Mouse (Mus musculus): Measurements from ENCODE around the gene Uvrag. TPM values are rescaled to one million over a fixed set of nuclear protein-coding genes. Genes with fewer than 3 reads are reported as not detected.

Uvrag gene
- total RNA-seq, 2 experiments from 2014 or later = 45.6 to 49.9 TPM

GRCm38 (mm10) chr7:99100573-99100972, 40.4 kb downstream of the Uvrag start:
- DNase-seq (ENCODE audit: low spot score in 2 of 2) = no peak

- DNase-seq (ENCODE audit: low spot score in 2 of 2) = no peak
Observed at GRCm38 (mm10) chr7:99100087-99100486, 40.9 kb downstream of the Uvrag start.

- no peak for DNase-seq (ENCODE audit: low spot score in 2 of 2)
Observed at GRCm38 (mm10) chr7:99097781-99098180, 43.2 kb downstream of the Uvrag start.

GRCm38 (mm10) chr7:99097128-99097527, 43.8 kb downstream of the Uvrag start:
- DNase-seq (ENCODE audit: low spot score in 2 of 2) = no peak

GRCm38 (mm10) chr7:99095191-99095590, 45.8 kb downstream of the Uvrag start:
- DNase-seq (ENCODE audit: low spot score in 2 of 2) = no peak

GRCm38 (mm10) chr7:99094336-99094735, 46.6 kb downstream of the Uvrag start:
- DNase-seq (ENCODE audit: low spot score in 2 of 2) = no peak

GRCm38 (mm10) chr7:99091915-99092645, 48.9 kb downstream of the Uvrag start:
- no peak for DNase-seq (ENCODE audit: low spot score in 2 of 2)

GRCm38 (mm10) chr7:99089716-99090115, 51.2 kb downstream of the Uvrag start:
- DNase-seq (ENCODE audit: low spot score in 2 of 2) = no peak

GRCm38 (mm10) chr7:99088576-99089346, 52.2 kb downstream of the Uvrag start:
- no peak for DNase-seq (ENCODE audit: low spot score in 2 of 2)

- no peak for DNase-seq (ENCODE audit: low spot score in 2 of 2)
Observed at GRCm38 (mm10) chr7:99087581-99087980, 53.4 kb downstream of the Uvrag start.

GRCm38 (mm10) chr7:99086646-99087443, 54.1 kb downstream of the Uvrag start:
- DNase-seq (ENCODE audit: low spot score in 2 of 2) = no peak

GRCm38 (mm10) chr7:99085249-99085648, 55.7 kb downstream of the Uvrag start:
- DNase-seq (ENCODE audit: low spot score in 2 of 2) = peak in 1 of 2 experiments; percentile 54

- peak; percentile 55 to 85 for DNase-seq (ENCODE audit: low spot score in 2 of 2)
Observed at GRCm38 (mm10) chr7:99079522-99079921, 61.4 kb downstream of the Uvrag start.

GRCm38 (mm10) chr7:99078805-99079204, 62.1 kb downstream of the Uvrag start:
- no peak for DNase-seq (ENCODE audit: low spot score in 2 of 2)

- no peak for DNase-seq (ENCODE audit: low spot score in 2 of 2)
Observed at GRCm38 (mm10) chr7:99077234-99077633, 63.7 kb downstream of the Uvrag start.

GRCm38 (mm10) chr7:99075101-99075500, 65.8 kb downstream of the Uvrag start:
- no peak for DNase-seq (ENCODE audit: low spot score in 2 of 2)

GRCm38 (mm10) chr7:99073734-99074372, 67.1 kb downstream of the Uvrag start:
- no peak for DNase-seq (ENCODE audit: low spot score in 2 of 2)

GRCm38 (mm10) chr7:99067710-99068109, 73.2 kb downstream of the Uvrag start:
- DNase-seq (ENCODE audit: low spot score in 2 of 2) = no peak

- DNase-seq (ENCODE audit: low spot score in 2 of 2) = no peak
Observed at GRCm38 (mm10) chr7:99065920-99066319, 75.0 kb downstream of the Uvrag start.

- no peak for DNase-seq (ENCODE audit: low spot score in 2 of 2)
Observed at GRCm38 (mm10) chr7:99065391-99065831, 75.5 kb downstream of the Uvrag start.

GRCm38 (mm10) chr7:99064795-99065194, 76.1 kb downstream of the Uvrag start:
- no peak for DNase-seq (ENCODE audit: low spot score in 2 of 2)

Measured in layer of hippocampus, adult 18-20 months (tissue).